Mouse (Mus musculus): ENCODE data around the gene Ptprn2. TPM values are rescaled to one million over a fixed set of nuclear protein-coding genes. Genes with fewer than 3 reads are reported as not detected.
A peak's percentile ranks its signal among the peaks of the same experiment; 100 is the strongest.

Gene Ptprn2
- polyA plus RNA-seq, 1 experiment, result 0.37 TPM

DNA sequence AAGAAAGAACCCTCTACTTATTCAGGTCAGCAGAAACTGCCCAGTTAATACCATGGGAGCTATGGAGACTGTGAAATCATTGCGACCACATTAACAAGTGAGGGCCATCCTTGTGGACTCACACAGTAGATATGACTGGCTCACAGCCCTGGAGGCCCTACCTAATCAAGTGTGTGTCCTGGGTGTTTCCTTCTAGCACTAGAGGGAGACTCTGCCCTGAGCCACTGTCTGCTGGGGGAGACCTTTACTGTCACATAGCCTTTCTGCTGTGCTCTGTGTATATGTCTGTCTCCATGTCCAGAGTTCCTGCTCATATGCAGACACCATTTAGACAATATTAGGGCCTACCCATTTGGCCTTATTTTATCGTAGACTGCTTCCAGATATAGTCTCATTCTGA lies 555.9 kb downstream of the Ptprn2 start:
- Histone ChIP-seq H3K27ac (ENCODE audit: insufficient read depth, low read length) (no peak overlapping the region), H3K9me3 (replicated peaks; ENCODE audit: control insufficient read depth, insufficient read depth, low read length, poor library complexity, severe bottlenecking) (no peaks in the 10 kb centered on the region), H3K4me3 (ENCODE audit: low read depth, low read length) (no peak overlapping the region), H3K4me1 (ENCODE audit: control insufficient read depth, insufficient read depth, low read length) (peaks cover 2% of the 10 kb centered on the region), H3K9ac (ENCODE audit: low read depth, poor library complexity, severe bottlenecking) (no peak overlapping the region), H3K36me3 (ENCODE audit: control insufficient read depth, insufficient read depth, low read length, poor library complexity, severe bottlenecking) (no peaks in the 10 kb centered on the region), H3K27me3 (ENCODE audit: control insufficient read depth, insufficient read depth, low read length, poor library complexity, severe bottlenecking) (no peaks in the 10 kb centered on the region)
- TF ChIP-seq POLR2A (IDR thresholded peaks at IDR 0.05; ENCODE audit: insufficient read depth, low read length) (no peak), EP300 (IDR thresholded peaks at IDR 0.05; ENCODE audit: insufficient read depth, low read depth, low read length) (no peak), CTCF (IDR thresholded peaks at IDR 0.05; ENCODE audit: low read depth, low read length) (peak; percentile 14)

DNA sequence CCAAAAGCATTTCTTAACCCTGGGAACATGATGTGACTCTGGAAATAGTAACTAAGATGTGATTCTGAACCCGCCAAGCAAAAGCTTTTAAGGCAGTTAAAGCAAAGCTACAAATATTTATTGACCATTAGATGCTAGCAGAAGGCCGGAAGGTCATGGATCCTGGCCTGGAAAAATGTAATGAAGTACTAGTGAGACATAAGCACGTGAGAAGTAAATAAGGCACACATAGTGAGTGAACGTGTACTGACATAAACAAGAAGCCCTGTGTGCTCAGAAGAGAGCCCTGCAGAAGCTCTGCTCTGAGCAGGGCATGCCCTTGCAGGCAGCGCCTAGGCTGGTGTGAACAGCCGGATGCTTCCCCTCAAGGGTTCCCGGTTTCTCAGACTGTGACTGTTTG lies 557.2 kb downstream of the Ptprn2 start:
- no peak overlapping the region for H3K27ac ChIP-seq (ENCODE audit: insufficient read depth, low read length)
- TF ChIP-seq EP300 (IDR thresholded peaks at IDR 0.05; ENCODE audit: insufficient read depth, low read depth, low read length) (no peak), CTCF (IDR thresholded peaks at IDR 0.05; ENCODE audit: low read depth, low read length) (no peak), POLR2A (IDR thresholded peaks at IDR 0.05; ENCODE audit: insufficient read depth, low read length) (no peak)
- H3K4me3 ChIP-seq (ENCODE audit: low read depth, low read length), result no peak overlapping the region
- H3K4me1 ChIP-seq (ENCODE audit: control insufficient read depth, insufficient read depth, low read length), result peaks cover 3% of the 10 kb centered on the region
- no peaks in the 10 kb centered on the region for H3K27me3 ChIP-seq (ENCODE audit: control insufficient read depth, insufficient read depth, low read length, poor library complexity, severe bottlenecking)
- no peak overlapping the region for H3K9ac ChIP-seq (ENCODE audit: low read depth, poor library complexity, severe bottlenecking)
- H3K36me3 ChIP-seq (ENCODE audit: control insufficient read depth, insufficient read depth, low read length, poor library complexity, severe bottlenecking), result no peaks in the 10 kb centered on the region
- no peaks in the 10 kb centered on the region for H3K9me3 ChIP-seq (replicated peaks; ENCODE audit: control insufficient read depth, insufficient read depth, low read length, poor library complexity, severe bottlenecking)

GRCm38 (mm10) chr12:117047384-117048251 lies 562.1 kb downstream of the Ptprn2 start:
- Histone ChIP-seq H3K9ac (ENCODE audit: low read depth, poor library complexity, severe bottlenecking) (no peak overlapping the region), H3K27me3 (ENCODE audit: control insufficient read depth, insufficient read depth, low read length, poor library complexity, severe bottlenecking) (no peaks in the 10 kb centered on the region), H3K4me3 (ENCODE audit: low read depth, low read length) (no peak overlapping the region), H3K9me3 (replicated peaks; ENCODE audit: control insufficient read depth, insufficient read depth, low read length, poor library complexity, severe bottlenecking) (no peaks in the 10 kb centered on the region), H3K4me1 (ENCODE audit: control insufficient read depth, insufficient read depth, low read length) (peaks cover 3% of the 10 kb centered on the region), H3K36me3 (ENCODE audit: control insufficient read depth, insufficient read depth, low read length, poor library complexity, severe bottlenecking) (no peaks in the 10 kb centered on the region), H3K27ac (ENCODE audit: insufficient read depth, low read length) (peak overlapping the region; percentile 83)
- TF ChIP-seq POLR2A (IDR thresholded peaks at IDR 0.05; ENCODE audit: insufficient read depth, low read length) (no peak), CTCF (IDR thresholded peaks at IDR 0.05; ENCODE audit: low read depth, low read length) (no peak), EP300 (IDR thresholded peaks at IDR 0.05; ENCODE audit: insufficient read depth, low read depth, low read length) (peak; percentile 68; the same call in 1 of the 2 replicates)

GRCm38 (mm10) chr12:117049829-117050228 lies 564.3 kb downstream of the Ptprn2 start:
- Histone ChIP-seq H3K27me3 (ENCODE audit: control insufficient read depth, insufficient read depth, low read length, poor library complexity, severe bottlenecking) (no peaks in the 10 kb centered on the region), H3K4me1 (ENCODE audit: control insufficient read depth, insufficient read depth, low read length) (peaks cover 3% of the 10 kb centered on the region)
- TF ChIP-seq EP300 (IDR thresholded peaks at IDR 0.05; ENCODE audit: insufficient read depth, low read depth, low read length) (no peak), POLR2A (IDR thresholded peaks at IDR 0.05; ENCODE audit: insufficient read depth, low read length) (no peak), CTCF (IDR thresholded peaks at IDR 0.05; ENCODE audit: low read depth, low read length) (no peak)

DNA sequence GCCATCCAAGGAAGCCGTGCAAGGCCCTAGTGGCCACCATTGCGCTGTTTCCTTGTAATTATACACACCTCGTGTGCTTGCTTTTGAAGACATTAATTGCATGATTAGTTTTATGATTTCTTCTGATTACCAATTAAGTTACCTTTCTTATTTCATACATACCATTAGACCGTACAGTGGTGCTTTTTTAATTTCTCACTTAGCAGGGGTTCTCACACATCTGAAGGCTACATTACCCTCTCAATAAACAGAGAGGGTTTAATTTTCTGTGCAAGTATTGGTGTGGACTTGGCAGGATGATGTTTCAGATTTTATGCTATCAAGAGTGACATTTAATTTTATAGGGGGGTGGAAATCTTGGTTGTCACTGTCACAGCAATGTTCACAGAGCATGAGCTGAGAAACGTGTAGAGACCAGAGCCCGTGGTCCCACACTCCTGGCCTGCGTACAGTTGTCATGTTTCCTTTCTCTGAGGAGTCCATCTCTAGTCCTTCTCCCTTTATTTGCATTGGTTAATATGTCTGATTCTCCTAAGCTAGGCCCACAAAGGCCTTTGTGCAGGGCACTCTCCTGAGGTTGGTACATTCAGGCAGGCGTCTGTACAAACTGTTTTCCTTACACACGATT lies 567.8 kb downstream of the Ptprn2 start:
- Histone ChIP-seq H3K27me3 (ENCODE audit: control insufficient read depth, insufficient read depth, low read length, poor library complexity, severe bottlenecking) (no peaks in the 10 kb centered on the region), H3K9ac (ENCODE audit: low read depth, poor library complexity, severe bottlenecking) (no peak overlapping the region), H3K27ac (ENCODE audit: insufficient read depth, low read length) (no peak overlapping the region), H3K9me3 (replicated peaks; ENCODE audit: control insufficient read depth, insufficient read depth, low read length, poor library complexity, severe bottlenecking) (no peaks in the 10 kb centered on the region), H3K4me3 (ENCODE audit: low read depth, low read length) (no peak overlapping the region), H3K4me1 (ENCODE audit: control insufficient read depth, insufficient read depth, low read length) (no peaks in the 10 kb centered on the region), H3K36me3 (ENCODE audit: control insufficient read depth, insufficient read depth, low read length, poor library complexity, severe bottlenecking) (no peaks in the 10 kb centered on the region)
- TF ChIP-seq POLR2A (IDR thresholded peaks at IDR 0.05; ENCODE audit: insufficient read depth, low read length) (no peak), CTCF (IDR thresholded peaks at IDR 0.05; ENCODE audit: low read depth, low read length) (no peak), EP300 (IDR thresholded peaks at IDR 0.05; ENCODE audit: insufficient read depth, low read depth, low read length) (no peak)

More at GRCm38 (mm10) chr12:117049829-117050228, 564.3 kb downstream of the Ptprn2 start:
- Histone ChIP-seq H3K9me3 (replicated peaks; ENCODE audit: control insufficient read depth, insufficient read depth, low read length, poor library complexity, severe bottlenecking) (no peaks in the 10 kb centered on the region), H3K27ac (ENCODE audit: insufficient read depth, low read length) (no peak overlapping the region), H3K4me3 (ENCODE audit: low read depth, low read length) (no peak overlapping the region), H3K9ac (ENCODE audit: low read depth, poor library complexity, severe bottlenecking) (no peak overlapping the region), H3K36me3 (ENCODE audit: control insufficient read depth, insufficient read depth, low read length, poor library complexity, severe bottlenecking) (no peaks in the 10 kb centered on the region)

All from ES-Bruce4 (cell line).